Mouse (Mus musculus) bone marrow, adult 2 months (tissue): ENCODE measurements around the gene Ak7. TPM values are rescaled to one million over a fixed set of nuclear protein-coding genes. Genes with fewer than 3 reads are reported as not detected.

ENCODE experiments used
- H3K27ac ChIP-seq: fragments of 200-500 bp; 2 replicates; pipeline ENCODE4 v1.5.1; 2012; ENCODE audit warnings: low read depth, mild to moderate bottlenecking, control low read depth, inconsistent platforms, low read length; ENCODE audit not compliant: control insufficient read depth, poor library complexity, insufficient read depth
- H3K4me1 ChIP-seq: fragments of 200-500 bp; 2 replicates; pipeline ENCODE4 v1.6.1; 2011; ENCODE audit warnings: low read length; ENCODE audit not compliant: control insufficient read depth, insufficient read depth
- H3K4me3 ChIP-seq: fragments of 200-500 bp; replicated peaks from 2 replicates; pipeline ENCODE3; 2011; ENCODE audit warnings: mild to moderate bottlenecking, low read depth, low read length, control low read depth; ENCODE audit not compliant: control insufficient read depth
- CTCF ChIP-seq: fragments of 200-500 bp; IDR thresholded peaks from 2 replicates; pipeline ENCODE4 v1.5.1; 2011; ENCODE audit warnings: low read length, control low read depth; ENCODE audit not compliant: control insufficient read depth, insufficient read depth
- POLR2A ChIP-seq: fragments of 200-500 bp; IDR thresholded peaks from 2 replicates; pipeline ENCODE4 v1.6.1; 2011; ENCODE audit warnings: low read depth, mild to moderate bottlenecking, control low read depth, low read length, borderline replicate concordance; ENCODE audit not compliant: control insufficient read depth
- WGBS: fragments of 180-500 bp; shearing (Covaris S2); methylation state at CpG from one replicate; pipeline ENCODE4 v1.1.7; 2018; 5-methylcytosine and 5-hydroxymethylcytosine counted together
- polyA plus RNA-seq: library from polyadenylated mRNA; stranded (reverse); fragments of >200 nt; gene quantifications from 2 replicates; pipeline ENCODE4 v1.2.4, GENCODE M21; 2011; ENCODE audit warnings: low replicate concordance; ENCODE audit not compliant: missing spikeins, insufficient read depth, insufficient read length

Ak7 gene
- polyA plus RNA-seq, 1 experiment: 0.80 TPM

DNA sequence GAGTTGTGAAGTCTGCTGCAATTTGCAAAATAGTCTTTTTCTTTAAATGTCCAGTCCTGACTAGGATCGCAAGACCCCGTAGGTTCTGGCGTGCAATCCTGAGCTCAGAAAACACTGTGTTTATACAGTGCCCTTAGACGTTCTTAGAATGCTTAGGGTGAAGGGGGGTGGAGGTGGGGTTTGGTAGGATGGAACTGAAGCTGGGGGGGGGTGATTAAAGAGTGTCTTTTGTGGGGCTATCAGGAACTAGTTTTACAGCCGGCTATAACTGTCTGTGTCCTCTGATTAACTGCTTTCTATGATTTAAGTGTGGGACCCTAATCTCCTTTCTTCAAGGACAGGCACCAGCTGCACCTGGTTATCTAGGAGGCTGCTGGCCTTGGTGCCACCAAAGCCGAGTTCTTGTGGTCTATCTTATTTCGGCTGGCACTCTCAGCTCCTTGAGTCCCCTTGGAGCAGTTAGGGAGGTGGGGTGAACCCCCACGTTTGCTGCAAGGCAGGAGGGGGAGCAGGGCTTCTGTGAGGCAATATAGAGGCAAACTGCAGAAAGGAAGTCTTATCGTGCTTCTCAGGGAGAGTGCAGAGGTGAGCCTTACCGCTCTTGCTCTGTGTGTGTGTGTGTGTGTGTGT is 54.2 kb downstream of the Ak7 start:
- no peaks in the 10 kb centered on the region; the same call in 1 of the 2 replicates for H3K4me1 ChIP-seq
- WGBS: 27% methylated on average over 10 of the region's 10 CpGs
- H3K27ac ChIP-seq: no peak overlapping the region
- H3K4me3 ChIP-seq: no peak overlapping the region
- TF ChIP-seq POLR2A (no peak), CTCF (no peak)

DNA sequence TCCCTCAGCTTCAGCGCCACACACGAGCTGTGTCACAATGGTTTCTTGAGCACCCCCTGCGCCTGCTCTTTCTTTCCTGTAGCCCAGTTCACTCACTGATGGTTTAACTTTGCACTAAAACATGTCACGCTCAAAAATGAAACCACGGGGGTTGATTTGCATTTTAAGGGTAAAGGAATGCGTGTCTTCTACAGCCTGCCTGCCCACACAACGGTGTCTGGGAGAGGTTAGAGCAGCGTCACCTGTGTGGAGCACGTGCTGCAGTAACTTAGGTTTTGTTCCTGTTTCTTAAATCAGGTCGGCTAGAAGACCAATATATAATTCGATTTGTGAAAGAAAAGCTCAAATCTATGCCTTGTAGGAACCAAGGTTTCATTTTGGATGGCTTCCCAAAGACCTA is 55.4 kb downstream of the Ak7 start:
- TF ChIP-seq CTCF: no peak
- no peak for TF ChIP-seq POLR2A
- H3K4me3 ChIP-seq: no peak overlapping the region
- no peak overlapping the region for H3K27ac ChIP-seq
- H3K4me1 ChIP-seq: no peaks in the 10 kb centered on the region; the same call in 1 of the 2 replicates
- WGBS: 20% methylated on average over 11 of the region's 11 CpGs

DNA sequence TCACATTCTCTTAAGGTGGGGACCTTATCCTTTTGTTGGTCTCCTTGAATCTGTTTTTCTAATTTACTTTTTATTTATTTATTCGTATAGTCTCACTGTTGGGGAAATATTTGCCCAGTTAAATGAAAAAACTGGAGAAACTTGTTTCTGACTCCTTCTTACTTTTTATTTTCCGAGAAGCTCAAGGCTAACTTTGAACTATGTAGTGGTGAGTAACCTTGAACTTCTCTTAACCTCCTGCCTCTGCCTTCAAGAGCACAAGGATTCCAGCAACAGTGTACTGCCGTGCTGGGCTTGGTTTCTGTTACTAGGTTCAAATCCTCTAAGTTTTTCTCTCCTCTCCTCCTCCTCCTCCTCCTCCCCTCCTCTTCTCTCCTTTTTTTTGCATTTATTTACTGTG is 55.9 kb downstream of the Ak7 start:
- no peak overlapping the region for H3K27ac ChIP-seq
- 72% methylated on average over 3 of the region's 3 CpGs for WGBS

DNA sequence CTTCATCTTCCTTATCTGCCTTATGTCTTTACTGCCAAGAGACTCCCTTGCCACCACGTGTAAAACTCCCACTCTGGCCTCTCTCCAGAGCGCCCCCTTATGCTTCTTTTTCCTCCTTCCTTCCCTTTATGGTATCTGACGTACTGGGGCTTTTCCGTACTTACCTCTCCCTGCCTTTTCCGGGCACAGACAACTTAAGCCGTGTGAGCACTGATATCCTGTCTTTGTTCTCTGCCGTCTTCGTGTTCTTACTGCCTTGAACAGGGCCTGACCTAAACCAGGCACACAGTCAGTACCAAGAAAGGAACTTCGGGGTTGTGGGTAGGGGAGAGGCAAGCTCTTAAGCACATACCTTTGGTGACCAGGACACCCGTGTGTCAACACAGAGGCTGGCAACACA is 63.9 kb downstream of the Ak7 start:
- Histone ChIP-seq H3K4me1 (no peaks in the 10 kb centered on the region), H3K4me3 (no peak overlapping the region), H3K27ac (no peak overlapping the region)
- no peak for TF ChIP-seq CTCF
- no peak for TF ChIP-seq POLR2A
- WGBS: 48% methylated on average over 10 of the region's 10 CpGs

More for the DNA sequence above, 55.9 kb downstream of the Ak7 start:
- H3K4me1 ChIP-seq: no peaks in the 10 kb centered on the region; the same call in 1 of the 2 replicates
- TF ChIP-seq CTCF (no peak), POLR2A (no peak)
- no peak overlapping the region for H3K4me3 ChIP-seq

DNA sequence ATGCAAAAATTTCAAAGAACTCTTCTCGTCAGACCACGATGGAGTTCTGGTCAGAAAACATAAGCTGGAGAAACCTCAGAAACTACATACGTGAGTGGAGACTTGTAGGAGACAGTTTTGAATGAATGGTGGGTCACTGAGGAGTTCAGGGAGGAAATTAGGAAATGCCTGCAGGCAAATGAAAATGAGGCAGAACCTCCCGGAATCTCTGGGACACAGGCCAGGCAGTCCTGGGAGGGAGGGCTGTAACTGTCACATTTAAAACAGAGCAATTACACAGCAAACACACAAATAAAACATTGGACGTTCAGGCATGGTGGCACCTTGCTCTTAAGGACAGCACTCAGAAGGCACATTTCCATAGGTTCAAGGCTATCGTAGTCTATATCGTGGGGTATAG is 69.1 kb downstream of the Ak7 start:
- no peak for TF ChIP-seq POLR2A
- no peak for TF ChIP-seq CTCF
- Histone ChIP-seq H3K4me3 (no peak overlapping the region), H3K27ac (no peak overlapping the region), H3K4me1 (no peaks in the 10 kb centered on the region)
- 83% methylated on average over 7 of the region's 7 CpGs for WGBS

DNA sequence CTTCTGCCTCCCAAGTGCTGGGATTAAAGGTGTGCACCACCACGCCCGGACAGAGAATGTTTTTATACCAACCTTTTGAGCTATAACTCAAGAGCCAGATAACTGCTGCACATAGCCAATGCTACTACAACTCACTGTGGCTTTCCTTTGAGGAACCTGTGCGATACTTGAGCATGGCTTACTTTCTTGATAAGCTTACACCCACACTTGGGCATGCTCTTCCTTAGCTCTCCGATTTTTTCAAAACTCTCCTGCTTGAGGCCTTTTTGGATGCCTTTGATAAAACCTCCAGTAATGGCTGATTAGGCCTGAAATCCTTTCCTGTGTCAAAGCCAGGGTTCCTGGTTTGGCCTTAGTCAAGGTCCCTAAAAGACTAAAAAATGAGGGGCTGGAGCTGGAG is 71.9 kb downstream of the Ak7 start:
- no peak for TF ChIP-seq POLR2A
- no peak for TF ChIP-seq CTCF
- Histone ChIP-seq H3K4me3 (no peak overlapping the region), H3K4me1 (no peaks in the 10 kb centered on the region), H3K27ac (no peak overlapping the region)
- WGBS: 73% methylated on average over 4 of the region's 4 CpGs

DNA sequence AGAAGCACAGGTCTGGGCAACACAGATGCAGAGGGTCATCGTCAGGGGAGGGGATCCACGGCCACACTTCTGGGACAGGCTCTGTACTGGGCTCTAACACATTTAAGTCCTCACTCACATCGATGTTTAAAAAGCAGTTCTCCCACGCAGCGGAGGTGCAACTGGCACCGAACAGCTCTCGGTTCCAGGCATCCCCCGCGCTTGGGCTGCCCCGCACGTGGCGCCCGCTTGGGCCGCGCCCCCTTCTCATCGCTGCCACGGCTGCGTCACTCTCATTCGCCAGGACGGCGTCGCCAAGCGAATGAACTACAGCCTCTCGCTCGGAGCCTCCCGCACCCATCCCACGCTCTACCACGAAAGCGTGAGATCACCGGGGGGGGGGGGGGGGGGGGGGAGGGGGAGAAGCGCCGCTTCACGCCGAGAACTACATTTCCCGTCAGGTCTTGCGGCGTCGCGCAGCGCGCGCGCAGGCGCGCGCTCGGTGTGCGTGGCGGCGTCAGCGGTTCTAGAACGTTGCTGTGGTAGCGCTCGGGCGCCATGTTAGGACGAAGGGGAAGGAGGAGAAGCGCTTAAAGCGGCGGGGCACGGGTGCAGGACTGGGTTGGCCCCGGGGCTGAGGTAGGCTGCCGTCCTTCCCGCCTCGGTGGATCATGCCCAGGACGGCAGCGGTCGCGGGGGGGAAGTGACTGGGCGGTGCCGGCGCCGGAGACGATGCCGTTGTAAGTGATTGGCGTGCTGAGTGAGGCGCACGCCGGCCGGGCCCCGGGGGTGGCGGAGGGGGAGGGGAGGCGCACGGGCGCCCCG is 78.6 kb downstream of the Ak7 start, which contains the start of gene Papola:
TSS of gene Papola (plus strand) at position 499 of the 804 bp plus-strand sequence.
- under 1% methylated on average over 83 of the region's 85 CpGs for WGBS
- peak within 1 kb of the TSS; percentile 100 for H3K4me3 ChIP-seq
- TF ChIP-seq CTCF (no peak), POLR2A (peak; percentile 73; the same call in 1 of the 2 replicates)

DNA sequence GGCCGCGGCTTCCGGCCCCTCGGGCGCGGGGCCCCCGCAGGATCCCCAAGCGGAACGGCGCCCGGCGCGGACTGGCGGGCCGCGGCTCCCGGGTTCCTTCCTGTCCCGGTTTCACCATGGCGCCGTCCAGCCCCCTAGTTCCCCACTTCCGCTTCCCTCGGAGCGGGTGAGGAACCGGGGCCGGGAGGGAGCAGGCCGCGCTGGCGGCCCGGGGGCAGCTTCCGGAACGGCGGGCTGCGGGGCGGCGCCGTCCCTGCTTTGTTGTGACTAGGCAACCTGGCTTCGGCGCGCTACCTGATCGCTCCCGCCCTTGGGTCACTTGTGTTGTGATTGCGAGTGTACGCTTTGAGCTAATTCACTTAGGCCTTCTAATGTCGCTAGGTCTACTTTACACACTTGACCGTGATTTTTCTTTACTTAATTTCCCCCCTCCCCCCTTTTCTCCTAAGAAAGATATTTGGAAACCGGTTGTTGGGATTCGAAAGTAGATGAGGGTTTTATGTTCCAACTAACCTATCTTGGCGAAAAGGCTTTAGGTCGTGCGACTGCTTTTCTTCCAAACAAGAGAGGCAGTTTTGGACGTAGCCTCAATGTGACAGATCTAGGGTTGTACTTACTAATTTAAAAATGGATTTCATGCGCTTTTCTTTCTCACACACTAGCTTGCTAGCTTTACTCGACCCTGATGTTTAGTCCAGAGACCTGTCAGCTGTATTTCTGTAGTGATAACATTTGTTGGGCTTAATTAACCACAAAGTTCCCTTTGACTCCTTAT is 79.4 kb downstream of the Ak7 start:
- Histone ChIP-seq H3K27ac (peak overlapping the region; percentile 99), H3K4me3 (peak overlapping the region; percentile 100), H3K4me1 (no peaks in the 10 kb centered on the region; the same call in 1 of the 2 replicates)
- WGBS: 1% methylated on average over 50 of the region's 53 CpGs
- TF ChIP-seq CTCF: no peak

More for the DNA sequence above, 78.6 kb downstream of the Ak7 start, which contains the start of gene Papola:
- Histone ChIP-seq H3K27ac (peak within 1 kb of the TSS; percentile 99), H3K4me1 (no peaks in the 10 kb centered on the region; the same call in 1 of the 2 replicates)
